Mouse (Mus musculus) midbrain, postnatal 0 days (tissue): ENCODE results near the gene Pa2g4. TPM values are rescaled to one million over a fixed set of nuclear protein-coding genes. Genes with fewer than 3 reads are reported as not detected.
A peak's percentile ranks its signal among the peaks of the same experiment; 100 is the strongest.
"Not testable (repeated sequence)": the region's sequence is repeated elsewhere in the genome, so short reads cannot be mapped to it uniquely, and the experiment has no call there.

Experiments used
- ATAC-seq: fragments of 200-750 bp; cut with Nextera tagmentation; 2 replicates; pipeline ENCODE4 v1.8.0; 2017; ENCODE audit warnings: moderate number of reproducible peaks, mild to moderate bottlenecking, moderate TSS enrichment, moderate library complexity; ENCODE audit not compliant: low FRiP score
- DNase-seq: peaks from one replicate; pipeline ENCODE4 v3.0.0-alpha.2; 2015; ENCODE audit warnings: low spot score
- H3K27ac ChIP-seq: fragments of 300-500 bp; sonication (generic); 2 replicates; pipeline ENCODE4 v1.5.1; 2014; ENCODE audit warnings: low read depth, mild to moderate bottlenecking, low read length, mixed read lengths
- H3K27me3 ChIP-seq: fragments of 300-500 bp; sonication (generic); 2 replicates; pipeline ENCODE4 v1.6.1; 2014; ENCODE audit warnings: low read length, control low read depth, mixed read lengths; ENCODE audit not compliant: insufficient read depth
- H3K36me3 ChIP-seq: fragments of 300-500 bp; sonication (generic); 2 replicates; pipeline ENCODE4 v1.6.1; 2014; ENCODE audit warnings: low read length, control low read depth, mixed read lengths; ENCODE audit not compliant: insufficient read depth
- H3K4me1 ChIP-seq: fragments of 300-500 bp; sonication (generic); 2 replicates; pipeline ENCODE4 v1.6.1; 2014; ENCODE audit warnings: mild to moderate bottlenecking, control low read depth, antibody characterized with exemption, low read length, mixed read lengths; ENCODE audit not compliant: insufficient read depth
- H3K4me2 ChIP-seq: fragments of 300-500 bp; sonication (generic); 2 replicates; pipeline ENCODE4 v1.6.1; 2014; ENCODE audit warnings: low read depth, mild to moderate bottlenecking, low read length, mixed read lengths; ENCODE audit not compliant: poor library complexity, severe bottlenecking
- H3K4me3 ChIP-seq: fragments of 300-500 bp; sonication (generic); 2 replicates; pipeline ENCODE4 v1.5.1; 2014; ENCODE audit warnings: low read depth, mild to moderate bottlenecking, low read length, moderate library complexity
- H3K9ac ChIP-seq: fragments of 300-500 bp; sonication (generic); replicated peaks from 2 replicates; pipeline ENCODE4 v1.6.1; 2014; ENCODE audit warnings: mild to moderate bottlenecking, low read length, moderate library complexity, mixed read lengths; ENCODE audit not compliant: poor library complexity, severe bottlenecking
- H3K9me3 ChIP-seq: fragments of 300-500 bp; sonication (generic); 2 replicates; pipeline ENCODE4 v1.6.1; 2016; ENCODE audit warnings: low read length, control low read depth
- CTCF ChIP-seq: IDR thresholded peaks from 2 replicates; pipeline ENCODE4 v1.5.1; 2016; ENCODE audit warnings: antibody characterized with exemption, mild to moderate bottlenecking
- WGBS: fragments of 180-500 bp; shearing (Covaris S2); extraction: QIAGEN DNeasy Blood & Tissue Kit; methylation state at CpG from one replicate; pipeline ENCODE4 v1.1.7; 2014; 5-methylcytosine and 5-hydroxymethylcytosine counted together
- polyA plus RNA-seq: library from polyadenylated mRNA; unstranded; fragments of >200 nt; fragmentation: Nextera tagmentation; extraction: Ambion mirVana; gene quantifications from 2 replicates; pipeline ENCODE4 v1.2.1, GENCODE M21; 2015
- total RNA-seq: library from RNA; depleted of rRNA; stranded (reverse); fragments of >200 nt; gene quantifications from 2 replicates; pipeline ENCODE4 v1.2.3, GENCODE M21; 2014

Gene Pa2g4
- total and polyA plus RNA-seq, 2 experiments from 2014 or later, result 78.0 to 107 TPM

DNA sequence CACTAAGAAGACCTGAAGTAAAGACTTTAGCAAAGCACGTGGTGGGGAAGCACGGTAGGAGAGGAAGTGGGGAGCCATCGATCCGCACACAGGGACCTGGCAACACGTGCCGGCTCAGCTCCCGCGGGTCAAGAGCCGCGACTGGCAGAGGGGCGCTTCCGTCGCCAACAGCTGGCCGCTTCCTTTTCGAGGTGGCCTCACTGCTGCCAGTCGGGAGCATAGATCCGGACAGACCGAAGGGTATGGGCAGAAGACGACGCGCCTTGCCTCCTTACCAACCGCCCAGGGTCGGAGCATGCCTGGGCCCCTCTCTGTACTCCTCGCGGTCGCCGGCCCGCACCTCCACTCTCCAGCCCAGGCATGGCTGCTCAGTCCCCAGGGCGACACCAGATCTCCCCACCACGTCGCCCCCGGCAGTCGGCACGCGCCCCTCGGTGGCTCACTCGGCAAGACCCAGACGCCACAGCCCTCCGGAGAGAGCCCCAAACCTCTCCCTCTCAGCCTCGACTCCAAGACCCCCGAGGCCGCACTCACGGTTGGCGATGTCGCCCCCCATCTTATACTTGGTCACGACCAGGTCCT, 490 bp downstream of the Pa2g4 start:
- H3K4me3 ChIP-seq, result peak overlapping the region; percentile 80
- DNase-seq (no peak), ATAC-seq (peak; percentile 57)
- no peaks in the 10 kb centered on the region for H3K9me3 ChIP-seq
- WGBS, result under 1% methylated on average over 46 of the region's 46 CpGs
- no peaks in the 10 kb centered on the region for H3K4me1 ChIP-seq
- peak overlapping the region; percentile 90 for H3K9ac ChIP-seq
- H3K27ac ChIP-seq, result peak overlapping the region; percentile 90
- H3K27me3 ChIP-seq, result no peaks in the 10 kb centered on the region
- H3K36me3 ChIP-seq, result peaks cover 18% of the 10 kb centered on the region
- H3K4me2 ChIP-seq, result peak overlapping the region; percentile 93
- no peak for TF ChIP-seq CTCF

DNA sequence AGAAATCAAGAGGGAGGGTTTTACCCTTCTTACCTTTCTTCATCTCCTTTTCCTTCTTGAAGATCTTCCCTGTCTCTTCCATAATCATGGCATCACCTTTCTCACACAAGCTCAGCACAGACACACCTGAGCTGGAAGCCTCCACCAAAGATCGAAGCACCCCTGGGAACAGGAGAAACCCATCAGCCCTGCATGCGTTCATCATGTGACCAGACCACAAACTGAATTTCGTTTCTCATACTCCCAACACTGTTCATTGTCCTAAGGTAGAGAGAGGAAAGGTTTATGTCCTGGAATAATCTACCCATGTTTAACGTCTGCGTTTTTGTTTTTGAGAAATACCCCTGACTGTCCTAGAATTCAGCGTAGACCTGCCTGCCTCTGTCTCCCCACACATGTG, 2.2 kb downstream of the Pa2g4 start:
- no peak overlapping the region for H3K4me3 ChIP-seq
- WGBS, result 91% methylated on average over 6 of the region's 6 CpGs
- ATAC-seq (no peak), DNase-seq (no peak)
- no peak overlapping the region for H3K27ac ChIP-seq
- no peaks in the 10 kb centered on the region for H3K27me3 ChIP-seq
- peaks cover 35% of the 10 kb centered on the region for H3K36me3 ChIP-seq
- no peak overlapping the region for H3K4me2 ChIP-seq
- TF ChIP-seq CTCF, result no peak
- no peaks in the 10 kb centered on the region for H3K4me1 ChIP-seq
- no peaks in the 10 kb centered on the region for H3K9me3 ChIP-seq
- no peak overlapping the region for H3K9ac ChIP-seq

DNA sequence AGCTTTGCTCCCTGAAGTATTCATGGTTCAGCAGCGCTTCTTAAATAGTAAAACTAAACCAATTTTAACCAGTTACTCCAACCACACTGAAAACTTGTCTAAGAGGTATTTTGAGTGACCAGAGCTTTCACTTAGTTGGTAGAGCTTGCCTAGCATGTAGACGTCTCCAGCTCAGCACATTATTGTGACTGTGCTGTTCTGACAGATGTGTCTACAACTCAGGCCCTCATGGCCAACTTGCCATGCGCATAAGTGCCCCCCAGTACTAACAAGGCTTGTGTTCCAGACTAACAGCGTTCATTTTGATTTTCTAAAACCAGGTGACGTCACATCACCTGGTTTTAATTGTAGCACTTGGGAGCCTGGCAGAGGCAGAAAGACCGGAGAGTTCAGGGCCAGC, 8.8 kb downstream of the Pa2g4 start:
- no peaks in the 10 kb centered on the region for H3K9me3 ChIP-seq
- no peaks in the 10 kb centered on the region for H3K4me1 ChIP-seq
- H3K4me2 ChIP-seq, result no peak overlapping the region
- no peak overlapping the region for H3K27ac ChIP-seq
- H3K27me3 ChIP-seq, result no peaks in the 10 kb centered on the region
- H3K9ac ChIP-seq, result no peak overlapping the region
- H3K36me3 ChIP-seq, result peaks cover 36% of the 10 kb centered on the region
- 89% methylated on average over 6 of the region's 6 CpGs for WGBS
- ATAC-seq (no peak), DNase-seq (no peak)
- no peak overlapping the region for H3K4me3 ChIP-seq
- no peak for TF ChIP-seq CTCF

DNA sequence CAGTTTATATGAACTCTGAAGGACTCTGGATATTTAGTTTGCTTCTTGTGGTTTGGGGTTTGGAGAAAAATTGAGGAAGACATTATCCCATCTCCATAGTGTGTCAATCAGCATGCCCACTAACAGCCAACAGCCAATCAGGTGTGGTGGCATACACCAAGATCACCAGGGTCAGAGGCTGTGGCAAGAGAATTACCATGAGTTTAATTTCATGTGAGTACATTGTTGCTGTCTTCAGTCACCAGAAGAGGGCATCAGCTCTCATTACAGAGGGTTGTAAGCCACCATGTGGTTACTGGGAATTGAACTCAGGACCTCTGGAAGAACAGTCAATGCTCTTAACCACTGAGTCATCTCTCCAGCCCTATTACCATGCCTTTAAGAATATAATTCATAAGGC, 9.5 kb downstream of the Pa2g4 start:
- peaks cover 31% of the 10 kb centered on the region for H3K36me3 ChIP-seq
- no peak overlapping the region for H3K4me2 ChIP-seq

DNA sequence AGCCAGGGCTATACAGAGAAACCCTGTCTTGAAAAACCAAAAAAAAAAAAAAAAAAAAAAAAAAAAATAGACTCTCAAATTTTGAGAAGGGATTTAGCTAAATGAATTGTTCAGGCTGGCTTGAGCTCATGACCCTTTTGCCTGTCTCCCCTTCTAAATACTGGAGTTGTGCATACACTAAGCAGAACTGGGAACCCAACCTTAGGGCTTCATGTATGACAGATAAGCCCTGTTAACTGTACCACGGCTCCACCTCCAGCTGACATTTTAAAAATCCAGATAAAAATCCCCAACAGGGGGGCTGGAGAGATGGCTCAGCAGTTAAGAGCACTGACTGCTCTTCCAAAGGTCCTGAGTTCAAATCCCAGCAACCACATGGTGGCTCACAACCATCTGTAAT, 10.2 kb downstream of the Pa2g4 start:
- ATAC-seq, H3K4me2 ChIP-seq, H3K27me3 ChIP-seq, H3K4me3 ChIP-seq, H3K9me3 ChIP-seq, H3K9ac ChIP-seq, H3K4me1 ChIP-seq, H3K27ac ChIP-seq, DNase-seq: not testable (repeated sequence)
- H3K36me3 ChIP-seq, result peaks cover 24% of the 10 kb centered on the region
- 90% methylated on average over 1 of the region's 1 CpGs for WGBS

More for the DNA sequence above, 9.5 kb downstream of the Pa2g4 start:
- Histone ChIP-seq H3K9me3 (no peaks in the 10 kb centered on the region), H3K4me3 (no peak overlapping the region), H3K27ac (no peak overlapping the region), H3K27me3 (no peaks in the 10 kb centered on the region), H3K4me1 (no peaks in the 10 kb centered on the region), H3K9ac (no peak overlapping the region)
- DNase-seq (no peak), ATAC-seq (no peak)
- peak; percentile 45; the same call in 1 of the 2 replicates for TF ChIP-seq CTCF

DNA sequence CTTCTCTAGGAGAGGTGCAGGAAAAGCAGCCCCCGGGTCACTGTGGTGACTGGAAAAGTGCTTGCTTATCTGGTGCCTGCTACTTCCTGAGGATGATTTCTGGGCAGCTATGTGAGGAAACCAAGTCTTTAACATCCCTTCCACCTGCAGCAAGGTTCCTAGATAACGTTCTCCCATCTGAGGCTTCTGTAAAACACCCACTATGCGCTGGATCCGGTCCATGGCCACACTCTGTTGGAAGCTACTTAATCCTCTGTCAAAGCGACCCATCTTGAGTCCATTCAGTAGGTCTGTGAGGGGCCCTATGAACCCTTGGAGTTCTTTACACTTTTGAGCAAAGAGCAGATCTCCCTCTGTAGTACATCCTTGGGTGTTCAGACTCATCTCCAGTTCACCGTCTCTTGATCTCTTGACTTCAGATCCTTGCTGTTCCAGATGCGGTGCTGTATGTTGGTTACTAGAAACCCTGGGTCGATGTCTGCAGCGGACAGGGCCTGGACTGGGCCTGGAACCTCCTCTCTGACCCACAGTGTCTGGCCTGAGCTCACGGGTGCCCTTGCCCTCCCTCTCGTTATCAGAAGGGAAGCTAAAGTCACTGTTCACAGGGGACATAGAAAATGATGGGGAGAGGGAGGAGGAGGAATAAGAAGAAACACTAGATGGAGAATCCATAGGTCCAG, 15.5 kb downstream of the Pa2g4 start:
- not testable (repeated sequence) for H3K4me3 ChIP-seq, H3K9me3 ChIP-seq, H3K4me2 ChIP-seq, H3K27me3 ChIP-seq, ATAC-seq, DNase-seq, H3K36me3 ChIP-seq, H3K4me1 ChIP-seq, H3K9ac ChIP-seq
- WGBS, result 95% methylated on average over 11 of the region's 11 CpGs
- H3K27ac ChIP-seq, result peak overlapping the region; percentile 32; the same call in 1 of the 2 replicates

DNA sequence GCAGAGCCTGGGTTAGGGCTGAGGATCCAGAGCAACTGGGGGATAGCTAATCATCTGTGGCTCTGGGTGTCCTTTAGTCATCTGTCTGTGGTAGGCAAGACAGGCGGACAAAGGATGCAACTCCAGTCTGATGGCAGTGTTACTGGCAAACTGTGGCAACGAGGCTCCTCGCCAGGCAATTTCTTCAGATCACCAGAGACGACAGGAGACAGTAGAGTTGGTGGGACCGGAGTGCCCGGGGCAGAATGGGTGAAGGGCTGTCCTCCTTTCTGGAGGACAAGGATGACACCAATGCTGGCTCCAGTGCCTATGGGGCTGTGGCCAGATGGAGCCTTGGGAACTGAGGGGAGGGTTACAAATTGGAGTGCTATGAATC, 16.1 kb downstream of the Pa2g4 start:
- H3K4me3 ChIP-seq, DNase-seq, H3K4me2 ChIP-seq, H3K36me3 ChIP-seq, H3K9ac ChIP-seq, H3K27me3 ChIP-seq, ATAC-seq, H3K4me1 ChIP-seq, H3K9me3 ChIP-seq: not testable (repeated sequence)
- H3K27ac ChIP-seq, result peak overlapping the region; percentile 32; the same call in 1 of the 2 replicates
- 74% methylated on average over 6 of the region's 6 CpGs for WGBS
